Mouse (Mus musculus) olfactory bulb, adult 2 months (tissue): ENCODE data around the gene Nup62.

Experiments used
- CTCF ChIP-seq: fragments of 200-500 bp; IDR thresholded peaks from 2 replicates; pipeline ENCODE4 v1.5.1; 2012; ENCODE audit warnings: low read depth, mild to moderate bottlenecking, low read length, moderate library complexity; ENCODE audit not compliant: insufficient read depth
- POLR2A ChIP-seq: fragments of 200-500 bp; IDR thresholded peaks from 2 replicates; pipeline ENCODE4 v1.6.1; 2012; ENCODE audit warnings: mild to moderate bottlenecking, low read depth, low read length, moderate library complexity; ENCODE audit not compliant: insufficient read depth

GRCm38 (mm10) chr7:44845006-44845405 lies 29.1 kb downstream of the Nup62 start:
- TF ChIP-seq CTCF = no peak
- no peak for TF ChIP-seq POLR2A
